ENCODE assay signal across 15 mouse cellular contexts in the genomic region with DNA sequence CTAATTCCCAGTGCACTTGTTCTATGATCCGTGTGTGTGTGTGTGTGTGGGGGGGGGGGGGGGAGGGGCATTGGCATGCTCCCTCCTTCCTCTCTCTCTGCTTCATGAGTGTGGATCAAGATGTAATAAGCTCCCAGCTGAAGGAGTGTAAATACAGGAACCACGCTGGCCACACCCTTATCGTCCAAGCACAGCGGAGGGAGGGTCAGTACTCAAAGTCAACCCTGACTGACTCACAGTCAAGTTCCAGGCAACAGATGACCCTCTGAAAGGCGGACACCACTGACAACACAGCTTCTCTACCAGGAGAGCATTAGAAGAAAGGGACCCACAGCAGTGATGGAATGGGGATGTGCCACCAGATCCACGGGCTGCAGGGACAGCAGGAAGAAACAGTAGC. TPM values are rescaled to one million over a fixed set of nuclear protein-coding genes. Genes with fewer than 3 reads are reported as not detected.
DNase-seq lines count a peak whose midpoint lies in the region; ATAC-seq and TF ChIP-seq lines count a peak whose summit lies in the region.
"Had no signal": no experiment of that assay in that cellular context is flagged by ENCODE, and none has a peak within 500 bp of the region (broad histone marks: within the 10 kb centered on the region; RNA-seq: fewer than 3 reads in every experiment).

No protein-coding gene starts in this region.

- peaks cover 35% of the 10 kb centered on the region for H3K36me3 ChIP-seq in heart, embryonic 13.5 days
- peaks cover 13% of the 10 kb centered on the region for H3K36me3 ChIP-seq in intestine, postnatal 0 days (ENCODE audit: control insufficient read depth, insufficient read depth)
- no peaks in the 10 kb centered on the region for H3K36me3 ChIP-seq in stomach, embryonic 16.5 days (ENCODE audit: control insufficient read depth, insufficient read depth, low read length)

- 0 out of 2 replicates have a peak overlapping the region, but pooled peaks have one; percentile 5 for H3K27ac ChIP-seq in heart, embryonic 13.5 days (replicated peaks)
- 0 out of 2 replicates have a peak overlapping the region, but pooled peaks have one; percentile 35 for H3K27ac ChIP-seq in intestine, postnatal 0 days (ENCODE audit: low read depth, low read length)
- 0 out of 2 replicates have a peak overlapping the region, but pooled peaks have one; percentile 10 for H3K27ac ChIP-seq in stomach, embryonic 16.5 days (ENCODE audit: low read length)
- H3K27ac ChIP-seq: kidney, postnatal 0 days; neural tube, embryonic 12.5 days had no signal

- intact Hi-C loops in heart, postnatal 25 days (cut with DNase I) = no loop called here
- intact Hi-C loops in heart, postnatal 36 days (cut with DNase I) = no loop called here

- no peak overlapping the region for H3K4me2 ChIP-seq in heart, embryonic 13.5 days
- no peak overlapping the region for H3K4me2 ChIP-seq in intestine, postnatal 0 days (replicated peaks; ENCODE audit: low read depth)
- H3K4me2 ChIP-seq in stomach, embryonic 16.5 days (ENCODE audit: low read depth, low read length) = no peak overlapping the region
- H3K4me2 ChIP-seq: neural tube, embryonic 12.5 days had no signal

- no peaks in the 10 kb centered on the region for H3K27me3 ChIP-seq in heart, embryonic 13.5 days (replicated peaks)
- H3K27me3 ChIP-seq in intestine, postnatal 0 days (replicated peaks; ENCODE audit: control insufficient read depth, insufficient read depth, low read length) = no peaks in the 10 kb centered on the region
- H3K27me3 ChIP-seq in stomach, embryonic 16.5 days (ENCODE audit: control insufficient read depth, insufficient read depth, low read length) = no peaks in the 10 kb centered on the region
- H3K27me3 ChIP-seq: neural tube, embryonic 12.5 days; Patski had no signal

- WGBS in heart, embryonic 13.5 days = 55% methylated on average over 6 of the region's 6 CpGs
- 33% methylated on average over 6 of the region's 6 CpGs for WGBS in intestine, postnatal 0 days
- 58% methylated on average over 6 of the region's 6 CpGs for WGBS in stomach, embryonic 16.5 days

- no peaks in the 10 kb centered on the region for H3K9me3 ChIP-seq in heart, embryonic 13.5 days
- no peaks in the 10 kb centered on the region for H3K9me3 ChIP-seq in intestine, postnatal 0 days (ENCODE audit: control insufficient read depth)
- H3K9me3 ChIP-seq in stomach, embryonic 16.5 days (replicated peaks; ENCODE audit: control insufficient read depth, low read length) = no peaks in the 10 kb centered on the region
- H3K9me3 ChIP-seq: neural tube, embryonic 12.5 days had no signal

- ATAC-seq in heart, embryonic 13.5 days (ENCODE audit: extremely low read depth, insufficient number of reproducible peaks, low FRiP score, low TSS enrichment) = no peak
- no peak for ATAC-seq in intestine, postnatal 0 days
- peak; percentile 66; the same call in 1 of the 2 replicates for ATAC-seq in stomach, embryonic 16.5 days (ENCODE audit: insufficient read depth, low FRiP score)
- ATAC-seq: Patski had no signal

- no peak for DNase-seq in heart, postnatal 25 days (ENCODE audit: low spot score)
- peak; percentile 77 for DNase-seq in lung, postnatal 36 days
- DNase-seq in kidney, postnatal 14 days = no peak
- DNase-seq in adrenal gland, adult 2 months = no peak
- no peak for DNase-seq in heart, postnatal 36 days
- DNase-seq: cerebellum, postnatal 36 days; gastrocnemius, postnatal 10 days; thymus, postnatal 14 days had no signal

- no peak for TF ChIP-seq CTCF in intestine, postnatal 0 days (IDR thresholded peaks at IDR 0.05; ENCODE audit: low read depth)

- no peak overlapping the region for H3K4me3 ChIP-seq in heart, embryonic 13.5 days
- no peak overlapping the region for H3K4me3 ChIP-seq in intestine, postnatal 0 days (ENCODE audit: low read depth, low read length)
- no peak overlapping the region for H3K4me3 ChIP-seq in stomach, embryonic 16.5 days (replicated peaks; ENCODE audit: low read length)
- H3K4me3 ChIP-seq: neural tube, embryonic 12.5 days had no signal

- no peak overlapping the region for H3K9ac ChIP-seq in heart, embryonic 13.5 days
- no peak overlapping the region for H3K9ac ChIP-seq in intestine, postnatal 0 days (ENCODE audit: low read depth, low read length)
- H3K9ac ChIP-seq in stomach, embryonic 16.5 days (ENCODE audit: low read length) = no peak overlapping the region
- H3K9ac ChIP-seq: neural tube, embryonic 12.5 days had no signal

- peaks cover 50% of the 10 kb centered on the region for H3K4me1 ChIP-seq in heart, embryonic 13.5 days
- no peaks in the 10 kb centered on the region for H3K4me1 ChIP-seq in intestine, postnatal 0 days (replicated peaks; ENCODE audit: control insufficient read depth, insufficient read depth, low read length)
- peaks cover 4% of the 10 kb centered on the region; the same call in 1 of the 2 replicates for H3K4me1 ChIP-seq in stomach, embryonic 16.5 days (ENCODE audit: control insufficient read depth, insufficient read depth, low read length)
- H3K4me1 ChIP-seq: neural tube, embryonic 12.5 days had no signal

RNA-seq across cellular contexts. Expression of a gene that starts 42.6 kb away (rescaled TPM):
- polyA plus RNA-seq in heart, embryonic 13.5 days (2015; fragmentation: Nextera tagmentation; extraction: Ambion mirVana) = 13.1 and 13.4 TPM in 2 replicates
- 100 to 1,000 TPM; 133 to 137 TPM for total RNA-seq in heart, postnatal 25 days (2021)
- polyA plus RNA-seq in intestine, postnatal 0 days (2015; fragmentation: Nextera tagmentation; extraction: Ambion mirVana) = 27.4 and 29.5 TPM in 2 replicates
- polyA plus RNA-seq in stomach, embryonic 16.5 days (2015; fragmentation: Nextera tagmentation; extraction: Ambion mirVana) = 21.2 and 23.3 TPM in 2 replicates
- 100 to 1,000 TPM; 159 to 164 TPM for total RNA-seq in adrenal gland, adult 2 months (2021)
- 113 and 145 TPM in 2 replicates for polyA plus RNA-seq in adrenal gland, adult 2 months (2012; rRNA removed)
- 100 to 1,000 TPM; 135 to 140 TPM for total RNA-seq in heart, postnatal 36 days (2021)

RNA-seq across cellular contexts. Expression of a gene that starts 49.1 kb away (rescaled TPM):
- 0.15 and 0.18 TPM in 2 replicates for polyA plus RNA-seq in heart, embryonic 13.5 days (2015; fragmentation: Nextera tagmentation; extraction: Ambion mirVana)
- total RNA-seq in heart, postnatal 25 days (2021) = not detected
- 8.9 and 9.9 TPM in 2 replicates for polyA plus RNA-seq in intestine, postnatal 0 days (2015; fragmentation: Nextera tagmentation; extraction: Ambion mirVana)
- polyA plus RNA-seq in stomach, embryonic 16.5 days (2015; fragmentation: Nextera tagmentation; extraction: Ambion mirVana) = 22.5 and 28.4 TPM in 2 replicates
- total RNA-seq in adrenal gland, adult 2 months (2021) = under 1 TPM in 1 of 2 experiments, not detected in 1; 0.28 TPM
- 0.11 and 0.47 TPM in 2 replicates for polyA plus RNA-seq in adrenal gland, adult 2 months (2012; rRNA removed)
- not detected for total RNA-seq in heart, postnatal 36 days (2021)
- polyA plus RNA-seq: hindbrain, embryonic 11.5 days; Patski had no signal
